Mouse (Mus musculus) G1E (cell line): ENCODE data around the gene Palm2. TPM values are rescaled to one million over a fixed set of nuclear protein-coding genes. Genes with fewer than 3 reads are reported as not detected.

ENCODE experiments used
- ATAC-seq: 2 replicates; pipeline ENCODE4 v1.8.0; 2016; ENCODE audit warnings: mild to moderate bottlenecking; ENCODE audit not compliant: insufficient number of reproducible peaks, poor library complexity, low FRiP score, severe bottlenecking; ENCODE audit errors: extremely low read depth
- DNase-seq: peaks from one replicate; pipeline ENCODE4 v3.0.0; 2012; ENCODE audit warnings: low spot score
- H3K27me3 ChIP-seq: 2 replicates; pipeline ENCODE4 v1.6.1; 2012; ENCODE audit warnings: mild to moderate bottlenecking, low read length, inconsistent platforms; ENCODE audit not compliant: insufficient read depth
- H3K36me3 ChIP-seq: replicated peaks from 2 replicates; pipeline ENCODE3; 2012; ENCODE audit warnings: mild to moderate bottlenecking, inconsistent platforms
- H3K4me1 ChIP-seq: 2 replicates; pipeline ENCODE4 v1.6.1; 2012; ENCODE audit warnings: low read depth, low read length, inconsistent platforms, mixed read lengths; ENCODE audit not compliant: insufficient read depth
- H3K4me3 ChIP-seq: 2 replicates; pipeline ENCODE4 v1.5.1; 2012; ENCODE audit warnings: low read depth, mild to moderate bottlenecking, inconsistent platforms, low read length, moderate library complexity, mixed read lengths
- H3K9me3 ChIP-seq: replicated peaks from 2 replicates; pipeline ENCODE4 v1.6.1; 2012; ENCODE audit warnings: inconsistent platforms
- CTCF ChIP-seq: IDR thresholded peaks from 2 replicates; pipeline ENCODE4 v1.5.1; 2012; ENCODE audit warnings: low read depth, low read length, inconsistent platforms, mixed read lengths
- GATA1 ChIP-seq: IDR thresholded peaks from 2 replicates; pipeline ENCODE4 v1.6.1; 2012; ENCODE audit warnings: borderline replicate concordance, low read length, inconsistent platforms, mixed read lengths
- GATA2 ChIP-seq: IDR thresholded peaks from 2 replicates; pipeline ENCODE4 v1.6.1; 2012; ENCODE audit warnings: low read depth, low read length, inconsistent platforms, borderline replicate concordance
- POLR2AphosphoS5 ChIP-seq: IDR thresholded peaks from 2 replicates; pipeline ENCODE4 v1.6.1; 2012; ENCODE audit warnings: low read depth, low read length, inconsistent platforms; ENCODE audit not compliant: insufficient replicate concordance
- TAL1 ChIP-seq: conservative IDR thresholded peaks from 2 replicates; pipeline ENCODE4 v1.6.1; 2012; ENCODE audit warnings: low read depth, low read length, inconsistent platforms, mixed read lengths
- polyA plus RNA-seq: library from polyadenylated mRNA; stranded (reverse); fragments of >175 nt; gene quantifications from 2 replicates; pipeline ENCODE4 v1.2.3, GENCODE M21; 2012
- total RNA-seq, 2 experiments: library from RNA; stranded (forward) in 1 of 2; stranded (reverse) in 1 of 2; fragments of 200-1000 nt in 1 of 2; fragments of >200 nt in 1 of 2; fragmentation: Nextera tagmentation in 1 of 2; gene quantifications; 2 replicates each; pipeline ENCODE4 v1.2.3; 2014 to 2017

Gene Palm2
- total and polyA plus RNA-seq, 3 experiments, result 0.05 TPM; not detected in 2

DNA sequence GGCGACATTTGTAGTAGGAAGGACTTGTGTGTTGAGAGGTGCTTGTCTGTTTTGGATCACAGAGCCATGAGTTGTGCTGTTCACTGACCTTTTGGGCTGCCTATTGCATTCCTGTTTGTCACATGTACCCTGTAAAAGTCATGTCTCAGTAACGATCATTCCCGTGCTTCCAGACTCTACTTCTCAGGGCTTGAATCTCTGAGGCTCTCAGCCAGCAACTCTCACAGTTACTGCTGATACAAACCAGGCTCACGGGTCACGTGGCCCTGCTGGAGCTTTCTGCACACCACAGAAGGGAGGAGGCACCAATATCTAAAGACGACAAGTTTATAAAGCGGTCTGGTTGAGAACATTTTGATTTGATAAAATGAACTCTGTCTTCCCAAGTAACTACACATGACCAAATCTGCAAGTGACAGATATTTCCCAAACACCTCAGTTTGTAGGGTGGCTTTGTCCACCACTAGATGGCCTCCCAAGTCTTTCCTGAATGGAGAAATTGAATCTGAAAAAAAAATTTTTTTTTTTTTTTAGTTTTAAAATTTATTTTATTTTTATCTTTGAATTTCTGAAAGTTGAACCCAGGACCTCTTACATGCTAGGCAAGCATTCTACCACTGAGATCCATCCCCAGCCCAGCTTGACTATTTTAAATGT is 236.9 kb downstream of the Palm2 start:
- Histone ChIP-seq H3K27me3 (no peaks in the 10 kb centered on the region), H3K36me3 (no peaks in the 10 kb centered on the region), H3K4me3 (no peak overlapping the region), H3K9me3 (peaks cover 63% of the 10 kb centered on the region), H3K4me1 (no peaks in the 10 kb centered on the region)
- DNase-seq (no peak), ATAC-seq (no peak)
- TF ChIP-seq GATA2, result no peak
- TF ChIP-seq TAL1, result no peak
- TF ChIP-seq POLR2AphosphoS5, result no peak
- no peak for TF ChIP-seq GATA1
- no peak for TF ChIP-seq CTCF

DNA sequence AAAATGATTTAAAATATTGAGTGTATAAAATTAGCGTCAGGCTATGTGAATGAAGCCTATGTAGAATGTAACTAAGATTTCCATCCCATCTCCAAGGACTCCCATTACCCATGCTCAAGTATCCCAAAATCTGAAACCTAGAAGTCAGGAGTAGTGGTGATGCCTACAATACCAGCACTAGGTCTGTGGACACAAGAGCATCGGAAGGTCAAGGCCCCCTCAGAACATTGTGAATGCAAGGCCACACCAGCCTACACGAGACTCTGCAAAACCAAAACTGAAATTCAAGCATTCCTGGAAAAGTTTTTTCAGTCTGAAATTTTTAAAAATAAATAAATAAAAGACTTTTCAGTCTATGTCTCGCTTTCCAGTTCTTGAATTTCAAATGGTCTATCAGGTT is 238.5 kb downstream of the Palm2 start:
- no peak for TF ChIP-seq TAL1
- no peaks in the 10 kb centered on the region for H3K4me1 ChIP-seq
- H3K36me3 ChIP-seq, result no peaks in the 10 kb centered on the region
- no peak for ATAC-seq
- no peak overlapping the region for H3K4me3 ChIP-seq
- H3K27me3 ChIP-seq, result no peaks in the 10 kb centered on the region
- H3K9me3 ChIP-seq, result peaks cover 57% of the 10 kb centered on the region
- no peak for DNase-seq

DNA sequence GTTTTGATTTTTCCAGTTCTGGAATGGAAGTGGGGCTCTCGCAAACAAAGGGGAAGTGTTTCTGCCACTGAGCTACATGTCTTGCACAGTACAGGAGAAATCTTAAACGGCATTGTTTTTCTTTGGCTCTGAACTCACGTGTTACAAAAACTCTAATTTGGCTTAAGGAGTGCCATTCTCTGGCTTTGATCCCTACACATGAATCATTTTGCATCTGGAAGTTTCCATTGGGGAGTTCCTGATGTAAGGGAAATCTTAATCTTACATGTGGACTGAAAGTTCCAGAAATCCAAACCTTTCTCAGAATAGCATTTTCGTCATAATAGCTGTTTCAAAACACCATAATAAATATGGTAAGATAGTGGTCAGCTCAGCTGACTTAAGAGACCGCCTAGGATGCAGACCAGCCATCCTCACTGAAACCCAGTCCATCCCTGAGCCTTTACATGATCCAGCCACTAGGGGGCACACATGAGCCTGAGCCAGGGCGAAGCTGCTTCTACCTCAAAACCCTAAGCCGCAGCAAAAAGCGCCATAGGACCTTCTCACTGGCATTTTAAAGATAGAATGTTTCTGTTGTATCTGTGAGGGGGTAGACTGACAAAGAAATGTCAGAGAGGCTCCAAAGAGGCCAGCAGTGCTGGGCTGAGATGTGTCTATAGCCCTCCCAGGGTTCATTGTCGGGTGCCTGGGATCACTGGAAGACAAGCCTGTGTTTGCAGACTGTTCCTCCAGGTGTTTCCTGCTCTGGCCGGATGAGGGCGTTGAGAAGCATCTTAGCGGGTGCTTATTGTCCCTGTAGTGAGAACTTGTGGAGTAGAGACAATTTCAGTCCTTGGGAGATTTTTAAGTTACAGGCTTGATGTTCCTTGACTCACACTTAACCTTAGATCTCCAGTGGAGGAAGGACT is 239.2 kb downstream of the Palm2 start:
- TF ChIP-seq GATA1, result no peak
- TF ChIP-seq POLR2AphosphoS5, result no peak
- TF ChIP-seq GATA2, result no peak
- TF ChIP-seq CTCF, result no peak
- TF ChIP-seq TAL1, result no peak
- H3K36me3 ChIP-seq, result no peaks in the 10 kb centered on the region
- ATAC-seq (no peak), DNase-seq (no peak)
- H3K4me1 ChIP-seq, result no peaks in the 10 kb centered on the region
- no peak overlapping the region for H3K4me3 ChIP-seq
- H3K27me3 ChIP-seq, result no peaks in the 10 kb centered on the region
- H3K9me3 ChIP-seq, result peaks cover 57% of the 10 kb centered on the region

DNA sequence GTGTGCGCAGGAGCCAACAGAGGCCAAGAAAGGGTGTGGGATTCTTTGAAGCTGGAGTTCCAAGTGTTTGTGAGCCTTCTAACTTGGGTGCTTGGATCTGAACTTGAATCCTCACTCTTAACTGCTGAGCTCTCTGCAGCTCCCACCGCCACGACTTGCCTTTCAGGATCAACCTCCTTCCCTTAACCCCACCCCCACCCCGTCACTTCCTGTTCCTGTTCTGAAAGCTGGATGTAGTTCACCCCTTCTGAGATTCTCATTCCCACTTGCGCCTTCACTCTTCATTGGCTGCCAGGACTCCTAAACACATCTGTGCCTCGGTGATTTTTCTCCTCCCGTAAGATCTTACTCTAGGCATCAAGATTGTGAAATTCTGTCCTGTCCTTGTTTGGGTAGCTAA is 240.3 kb downstream of the Palm2 start:
- ATAC-seq, result no peak
- H3K4me3 ChIP-seq, result no peak overlapping the region
- TF ChIP-seq TAL1 (no peak), CTCF (no peak), GATA1 (no peak), POLR2AphosphoS5 (no peak), GATA2 (no peak)
- no peak for DNase-seq
- no peaks in the 10 kb centered on the region for H3K27me3 ChIP-seq
- H3K4me1 ChIP-seq, result no peaks in the 10 kb centered on the region
- no peaks in the 10 kb centered on the region for H3K36me3 ChIP-seq
- H3K9me3 ChIP-seq, result peaks cover 55% of the 10 kb centered on the region

DNA sequence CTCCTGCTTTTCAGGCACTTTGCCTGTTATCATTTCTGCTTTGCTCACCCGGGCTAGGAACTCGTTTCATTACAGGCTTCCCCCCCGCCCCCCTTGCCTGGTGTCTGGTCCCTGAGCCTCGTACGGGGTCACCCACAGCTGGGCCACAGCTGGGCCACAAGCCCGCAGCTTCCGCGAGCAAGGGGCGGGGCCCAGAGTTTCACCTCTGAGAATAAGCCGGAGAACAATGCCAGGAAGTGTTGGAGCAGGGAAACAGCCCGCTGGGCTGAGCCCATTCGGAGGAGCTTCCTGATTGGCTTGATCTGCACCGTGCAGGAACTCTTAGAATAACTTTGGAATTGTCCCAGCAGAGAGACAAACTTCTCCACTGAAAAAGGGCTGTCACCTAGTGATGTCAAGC is 241.3 kb downstream of the Palm2 start:
- Histone ChIP-seq H3K36me3 (no peaks in the 10 kb centered on the region), H3K4me3 (no peak overlapping the region), H3K4me1 (no peaks in the 10 kb centered on the region), H3K9me3 (peaks cover 57% of the 10 kb centered on the region), H3K27me3 (no peaks in the 10 kb centered on the region)
- DNase-seq, result no peak
- TF ChIP-seq CTCF, result no peak
- TF ChIP-seq TAL1, result no peak
- ATAC-seq, result no peak

DNA sequence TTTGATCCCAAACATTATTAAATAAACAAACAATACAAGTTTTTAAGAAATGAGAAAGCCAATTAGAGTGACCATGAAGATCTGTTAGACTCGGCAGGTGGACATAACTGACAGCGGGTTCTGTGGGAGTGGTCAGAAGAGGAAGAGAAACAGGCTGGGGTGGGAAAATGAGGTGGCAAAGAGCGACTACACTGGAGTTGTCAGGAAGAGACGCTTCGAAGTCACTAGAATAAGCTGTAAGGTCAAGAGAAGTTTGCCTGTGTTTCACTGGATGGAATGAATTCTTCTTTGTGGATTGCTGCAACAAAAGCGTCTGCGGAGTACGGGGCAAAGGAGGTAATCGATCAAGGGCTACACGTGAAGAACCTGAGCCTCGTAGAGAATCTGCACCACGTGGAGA is 243.9 kb downstream of the Palm2 start:
- H3K4me1 ChIP-seq, result no peaks in the 10 kb centered on the region
- ATAC-seq, result no peak
- no peaks in the 10 kb centered on the region for H3K36me3 ChIP-seq
- H3K9me3 ChIP-seq, result peaks cover 70% of the 10 kb centered on the region
- DNase-seq, result no peak
- H3K4me3 ChIP-seq, result no peak overlapping the region
- TF ChIP-seq CTCF (no peak), POLR2AphosphoS5 (no peak), GATA2 (no peak), GATA1 (no peak), TAL1 (no peak)
- no peaks in the 10 kb centered on the region for H3K27me3 ChIP-seq
